Mouse (Mus musculus) thymus, postnatal 36 days (tissue): ENCODE data around the gene St14.

Experiments
- DNase-seq, 2 experiments: peaks; one replicate each; pipeline ENCODE4 v3.0.0; 2022; ENCODE audit warnings: mixed read lengths in 2 of 2

St14 gene

GRCm38 (mm10) chr9:31122464-31123030, 9.1 kb downstream of the St14 start:
- DNase-seq = no peak

- DNase-seq = no peak
Measured at GRCm38 (mm10) chr9:31120533-31120915, 11.1 kb downstream of the St14 start.

GRCm38 (mm10) chr9:31119882-31120532, 11.6 kb downstream of the St14 start:
- DNase-seq = no peak

GRCm38 (mm10) chr9:31119405-31119804, 12.2 kb downstream of the St14 start:
- no peak for DNase-seq

GRCm38 (mm10) chr9:31118520-31119298, 12.9 kb downstream of the St14 start:
- no peak for DNase-seq

GRCm38 (mm10) chr9:31117488-31117887, 14.2 kb downstream of the St14 start:
- DNase-seq = no peak

- no peak for DNase-seq
Measured at GRCm38 (mm10) chr9:31117088-31117487, 14.6 kb downstream of the St14 start.

- DNase-seq = no peak
Measured at GRCm38 (mm10) chr9:31115586-31115985, 16.1 kb downstream of the St14 start.

GRCm38 (mm10) chr9:31108464-31108863, 23.2 kb downstream of the St14 start:
- DNase-seq = no peak

GRCm38 (mm10) chr9:31098118-31098517, 33.5 kb downstream of the St14 start:
- no peak for DNase-seq

GRCm38 (mm10) chr9:31097088-31098082, 34.3 kb downstream of the St14 start:
- no peak for DNase-seq

GRCm38 (mm10) chr9:31092833-31093195, 38.8 kb downstream of the St14 start:
- no peak for DNase-seq

- DNase-seq = no peak
Measured at GRCm38 (mm10) chr9:31092111-31092832, 39.4 kb downstream of the St14 start.

GRCm38 (mm10) chr9:31091162-31091581, 40.5 kb downstream of the St14 start:
- no peak for DNase-seq

GRCm38 (mm10) chr9:31090081-31091023, 41.3 kb downstream of the St14 start:
- no peak for DNase-seq

- DNase-seq = no peak
Measured at GRCm38 (mm10) chr9:31089541-31089940, 42.1 kb downstream of the St14 start.

GRCm38 (mm10) chr9:31088883-31089282, 42.8 kb downstream of the St14 start:
- DNase-seq = no peak

- no peak for DNase-seq
Measured at GRCm38 (mm10) chr9:31088116-31088515, 43.5 kb downstream of the St14 start.

- no peak for DNase-seq
Measured at GRCm38 (mm10) chr9:31087466-31087865, 44.2 kb downstream of the St14 start.

- no peak for DNase-seq
Measured at GRCm38 (mm10) chr9:31086754-31087145, 44.9 kb downstream of the St14 start.
